In the genomic region with DNA sequence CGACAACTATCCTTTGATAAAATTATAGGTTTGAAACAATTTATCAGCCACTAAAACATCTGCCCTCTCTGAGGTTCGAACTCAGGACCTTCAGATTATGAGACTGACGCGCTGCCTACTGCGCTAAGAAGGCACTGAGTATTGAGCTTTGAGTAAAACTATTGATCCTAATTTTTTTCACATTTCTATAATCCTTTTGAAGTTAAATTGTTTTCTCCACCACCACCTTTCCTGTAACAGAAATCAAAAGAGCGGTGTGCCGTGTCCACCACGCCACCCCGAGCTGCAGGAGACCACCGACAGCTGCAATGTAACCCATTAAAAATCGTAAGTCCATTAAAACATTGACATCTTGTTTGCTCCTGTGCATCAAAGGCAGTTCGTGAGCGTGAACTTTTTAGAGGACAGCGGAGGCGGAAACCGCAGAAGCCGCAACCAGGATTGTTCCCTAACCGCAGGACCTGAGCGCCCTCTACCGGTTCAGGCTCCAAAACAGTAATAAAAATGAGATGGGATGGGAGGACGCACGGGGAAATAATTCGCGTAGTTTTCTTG, we compare ENCODE assay signal across 8 mouse cellular contexts. TPM values are rescaled to one million over a fixed set of nuclear protein-coding genes. Genes with fewer than 3 reads are reported as not detected.
DNase-seq lines count a peak whose midpoint lies in the region; ATAC-seq and TF ChIP-seq lines count a peak whose summit lies in the region.

No protein-coding gene starts in this region.

- H3K4me1 ChIP-seq in bone marrow, adult 2 months (ENCODE audit: control insufficient read depth, insufficient read depth, low read length): no peaks in the 10 kb centered on the region
- H3K4me1 ChIP-seq in embryonic facial prominence, embryonic 14.5 days (ENCODE audit: control insufficient read depth, insufficient read depth, low read length): no peaks in the 10 kb centered on the region; the same call in 1 of the 2 replicates
- H3K4me1 ChIP-seq in heart, embryonic 10.5 days: peaks cover 7% of the 10 kb centered on the region; the same call in 1 of the 2 replicates
- H3K4me1 ChIP-seq in kidney, embryonic 15.5 days: peaks cover 12% of the 10 kb centered on the region
- H3K4me1 ChIP-seq in stomach, embryonic 16.5 days (ENCODE audit: control insufficient read depth, insufficient read depth, low read length): peaks cover 9% of the 10 kb centered on the region

- WGBS in bone marrow, adult 2 months: 1% methylated on average over 24 of the region's 24 CpGs
- WGBS in embryonic facial prominence, embryonic 14.5 days: under 1% methylated on average over 24 of the region's 24 CpGs
- WGBS in heart, embryonic 10.5 days: under 1% methylated on average over 24 of the region's 24 CpGs
- under 1% methylated on average over 24 of the region's 24 CpGs for WGBS in kidney, embryonic 15.5 days
- under 1% methylated on average over 24 of the region's 24 CpGs for WGBS in stomach, embryonic 16.5 days

- no peak overlapping the region for H3K27ac ChIP-seq in bone marrow, adult 2 months (ENCODE audit: control insufficient read depth, insufficient read depth, low read depth, low read length, poor library complexity)
- no peak overlapping the region for H3K27ac ChIP-seq in embryonic facial prominence, embryonic 14.5 days (replicated peaks; ENCODE audit: low read depth, low read length)
- peak overlapping the region; percentile 70 for H3K27ac ChIP-seq in heart, embryonic 10.5 days
- H3K27ac ChIP-seq in kidney, embryonic 15.5 days: no peak overlapping the region
- H3K27ac ChIP-seq in stomach, embryonic 16.5 days (ENCODE audit: low read length): no peak overlapping the region

- H3K4me3 ChIP-seq in bone marrow, adult 2 months (replicated peaks; ENCODE audit: control insufficient read depth, low read depth, low read length): no peak overlapping the region
- peak overlapping the region; percentile 44 for H3K4me3 ChIP-seq in embryonic facial prominence, embryonic 14.5 days (ENCODE audit: low read depth, low read length)
- H3K4me3 ChIP-seq in heart, embryonic 10.5 days: peak overlapping the region; percentile 70
- peak overlapping the region; percentile 48 for H3K4me3 ChIP-seq in kidney, embryonic 15.5 days (replicated peaks)
- peak overlapping the region; percentile 52 for H3K4me3 ChIP-seq in stomach, embryonic 16.5 days (replicated peaks; ENCODE audit: low read length)

- no peaks in the 10 kb centered on the region for H3K36me3 ChIP-seq in embryonic facial prominence, embryonic 14.5 days (ENCODE audit: control insufficient read depth, insufficient read depth, low read length)
- H3K36me3 ChIP-seq in heart, embryonic 10.5 days: no peaks in the 10 kb centered on the region
- H3K36me3 ChIP-seq in kidney, embryonic 15.5 days: no peaks in the 10 kb centered on the region
- H3K36me3 ChIP-seq in stomach, embryonic 16.5 days (ENCODE audit: control insufficient read depth, insufficient read depth, low read length): no peaks in the 10 kb centered on the region

- H3K9ac ChIP-seq in embryonic facial prominence, embryonic 14.5 days (ENCODE audit: low read depth, low read length): peak overlapping the region; percentile 38
- H3K9ac ChIP-seq in kidney, embryonic 15.5 days: 0 out of 2 replicates have a peak overlapping the region, but pooled peaks have one; percentile 12
- H3K9ac ChIP-seq in stomach, embryonic 16.5 days (ENCODE audit: low read length): peak overlapping the region; percentile 57

- ATAC-seq in embryonic facial prominence, embryonic 14.5 days (ENCODE audit: low read depth): peak; percentile 81
- ATAC-seq in kidney, embryonic 15.5 days (replicated peaks; ENCODE audit: low FRiP score): peak; percentile 63
- ATAC-seq in stomach, embryonic 16.5 days (ENCODE audit: insufficient read depth, low FRiP score): peak; percentile 66; the same call in 1 of the 2 replicates

- peak overlapping the region; percentile 61 for H3K4me2 ChIP-seq in embryonic facial prominence, embryonic 14.5 days (ENCODE audit: low read depth, low read length)
- peak overlapping the region; percentile 67 for H3K4me2 ChIP-seq in kidney, embryonic 15.5 days
- peak overlapping the region; percentile 85 for H3K4me2 ChIP-seq in stomach, embryonic 16.5 days (ENCODE audit: low read depth, low read length)

- TF ChIP-seq POLR2A in bone marrow, adult 2 months (IDR thresholded peaks at IDR 0.05; ENCODE audit: borderline replicate concordance, control insufficient read depth, low read depth, low read length): no peak

- DNase-seq in 3T3-L1 (ENCODE audit: low read depth, low spot score) (peak; percentile 88), liver (peak; percentile 86)
- DNase-seq in embryonic facial prominence, embryonic 14.5 days (ENCODE audit: low spot score): peak; percentile 91
- DNase-seq in heart, embryonic 10.5 days (ENCODE audit: low spot score): peak; percentile 89
- DNase-seq in naive thymus-derived CD4-positive, alpha-beta T cell, adult 2 months (ENCODE audit: low read depth): peak; percentile 44

- peaks cover 8% of the 10 kb centered on the region; the same call in 1 of the 2 replicates for H3K27me3 ChIP-seq in embryonic facial prominence, embryonic 14.5 days (replicated peaks; ENCODE audit: control insufficient read depth, insufficient read depth, low read length)
- H3K27me3 ChIP-seq in heart, embryonic 10.5 days (ENCODE audit: insufficient read depth, poor library complexity, severe bottlenecking): no peaks in the 10 kb centered on the region
- 0 out of 2 replicates have a peak, but pooled peaks cover 8% of the 10 kb centered on the region for H3K27me3 ChIP-seq in kidney, embryonic 15.5 days
- H3K27me3 ChIP-seq in stomach, embryonic 16.5 days (ENCODE audit: control insufficient read depth, insufficient read depth, low read length): no peaks in the 10 kb centered on the region

- TF ChIP-seq CTCF in bone marrow, adult 2 months (IDR thresholded peaks at IDR 0.05; ENCODE audit: control insufficient read depth, insufficient read depth, low read length): peak; percentile 51; the same call in 1 of the 2 replicates

- no peaks in the 10 kb centered on the region for H3K9me3 ChIP-seq in embryonic facial prominence, embryonic 14.5 days (ENCODE audit: control insufficient read depth, low read length)
- H3K9me3 ChIP-seq in heart, embryonic 10.5 days: no peaks in the 10 kb centered on the region
- no peaks in the 10 kb centered on the region for H3K9me3 ChIP-seq in kidney, embryonic 15.5 days (replicated peaks)
- no peaks in the 10 kb centered on the region for H3K9me3 ChIP-seq in stomach, embryonic 16.5 days (replicated peaks; ENCODE audit: control insufficient read depth, low read length)

RNA-seq across cellular contexts. Expression of gene Gpx6, which starts 14.8 kb away (rescaled TPM):
- not detected in 2 replicates for polyA plus RNA-seq in bone marrow, adult 2 months (2011; ENCODE audit: insufficient read depth, insufficient read length, low replicate concordance, missing spikeins)
- not detected in 2 replicates for polyA plus RNA-seq in embryonic facial prominence, embryonic 14.5 days (2014; fragmentation: Nextera tagmentation; extraction: Ambion mirVana)
- polyA plus RNA-seq in heart, embryonic 10.5 days (2016; fragmentation: Nextera tagmentation; extraction: Ambion mirVana): not detected in 2 replicates
- 5.2 and 6.1 TPM in 2 replicates for polyA plus RNA-seq in kidney, embryonic 15.5 days (2015; fragmentation: Nextera tagmentation; extraction: Ambion mirVana)
- not detected in 2 replicates for polyA plus RNA-seq in stomach, embryonic 16.5 days (2015; fragmentation: Nextera tagmentation; extraction: Ambion mirVana)

RNA-seq across cellular contexts. Expression of gene Olfr1367, which starts 20.0 kb away (rescaled TPM):
- polyA plus RNA-seq in bone marrow, adult 2 months (2011; ENCODE audit: insufficient read depth, insufficient read length, low replicate concordance, missing spikeins): not detected in 2 replicates
- not detected in 2 replicates for polyA plus RNA-seq in embryonic facial prominence, embryonic 14.5 days (2014; fragmentation: Nextera tagmentation; extraction: Ambion mirVana)
- polyA plus RNA-seq in heart, embryonic 10.5 days (2016; fragmentation: Nextera tagmentation; extraction: Ambion mirVana): not detected in 2 replicates
- not detected in 2 replicates for polyA plus RNA-seq in kidney, embryonic 15.5 days (2015; fragmentation: Nextera tagmentation; extraction: Ambion mirVana)
- polyA plus RNA-seq in stomach, embryonic 16.5 days (2015; fragmentation: Nextera tagmentation; extraction: Ambion mirVana): not detected in 2 replicates

RNA-seq across cellular contexts. Expression of gene Gpx5, which starts 34.2 kb away (rescaled TPM):
- not detected in 2 replicates for polyA plus RNA-seq in bone marrow, adult 2 months (2011; ENCODE audit: insufficient read depth, insufficient read length, low replicate concordance, missing spikeins)
- not detected in 2 replicates for polyA plus RNA-seq in embryonic facial prominence, embryonic 14.5 days (2014; fragmentation: Nextera tagmentation; extraction: Ambion mirVana)
- polyA plus RNA-seq in heart, embryonic 10.5 days (2016; fragmentation: Nextera tagmentation; extraction: Ambion mirVana): not detected in 2 replicates
- not detected in 2 replicates for polyA plus RNA-seq in kidney, embryonic 15.5 days (2015; fragmentation: Nextera tagmentation; extraction: Ambion mirVana)
- polyA plus RNA-seq in stomach, embryonic 16.5 days (2015; fragmentation: Nextera tagmentation; extraction: Ambion mirVana): not detected in 2 replicates

RNA-seq across cellular contexts. Expression of gene Zscan12, which starts 35.9 kb away (rescaled TPM):
- polyA plus RNA-seq in bone marrow, adult 2 months (2011; ENCODE audit: insufficient read depth, insufficient read length, low replicate concordance, missing spikeins): 3.7 and 5.9 TPM in 2 replicates
- polyA plus RNA-seq in embryonic facial prominence, embryonic 14.5 days (2014; fragmentation: Nextera tagmentation; extraction: Ambion mirVana): 11.1 and 12.7 TPM in 2 replicates
- polyA plus RNA-seq in heart, embryonic 10.5 days (2016; fragmentation: Nextera tagmentation; extraction: Ambion mirVana): 8.9 and 12.5 TPM in 2 replicates
- 12.4 and 12.7 TPM in 2 replicates for polyA plus RNA-seq in kidney, embryonic 15.5 days (2015; fragmentation: Nextera tagmentation; extraction: Ambion mirVana)
- 8.6 and 9.6 TPM in 2 replicates for polyA plus RNA-seq in stomach, embryonic 16.5 days (2015; fragmentation: Nextera tagmentation; extraction: Ambion mirVana)
